Mouse (Mus musculus) heart, adult 2 months (tissue): ENCODE measurements around the gene Nupr1.

Experiments
- CTCF ChIP-seq: fragments of 200-600 bp; IDR thresholded peaks from 2 replicates; pipeline ENCODE4 v1.8.1; 2022; ENCODE audit warnings: antibody characterized with exemption, mild to moderate bottlenecking, moderate library complexity
- POLR2A ChIP-seq: fragments of 200-500 bp; IDR thresholded peaks from 2 replicates; pipeline ENCODE4 v1.6.1; 2011; ENCODE audit warnings: mild to moderate bottlenecking, low read depth, low read length, control low read depth; ENCODE audit not compliant: insufficient read depth

GRCm38 (mm10) chr7:126586839-126587238, 43.8 kb downstream of the Nupr1 start:
- no peak for TF ChIP-seq POLR2A
- TF ChIP-seq CTCF: no peak
